Mouse (Mus musculus): Measurements from ENCODE around the gene Lrrc43.

- TF ChIP-seq CTCF (IDR thresholded peaks at IDR 0.05; ENCODE audit: low read depth) (no peak), EP300 (IDR thresholded peaks at IDR 0.05; ENCODE audit: low read depth) (no peak)
Measured at GRCm38 (mm10) chr5:123470784-123471400, 18.2 kb upstream of the Lrrc43 start.
